Mouse (Mus musculus) G1E (cell line): ENCODE measurements at regions not wholly inside any gene's neighbourhood (a gene's known extent, or its start where the extent isn't known, plus 50 kb on each side); places are given as distances from the start of the nearest gene placed in this dataset.

Source experiments
- ATAC-seq: 2 replicates; pipeline ENCODE4 v1.8.0; 2016; ENCODE audit warnings: mild to moderate bottlenecking; ENCODE audit not compliant: insufficient number of reproducible peaks, poor library complexity, low FRiP score, severe bottlenecking; ENCODE audit errors: extremely low read depth
- DNase-seq: peaks from one replicate; pipeline ENCODE4 v3.0.0; 2012; ENCODE audit warnings: low spot score
- H3K27me3 ChIP-seq: 2 replicates; pipeline ENCODE4 v1.6.1; 2012; ENCODE audit warnings: mild to moderate bottlenecking, low read length, inconsistent platforms; ENCODE audit not compliant: insufficient read depth
- H3K36me3 ChIP-seq: replicated peaks from 2 replicates; pipeline ENCODE3; 2012; ENCODE audit warnings: mild to moderate bottlenecking, inconsistent platforms
- H3K4me1 ChIP-seq: 2 replicates; pipeline ENCODE4 v1.6.1; 2012; ENCODE audit warnings: low read depth, low read length, inconsistent platforms, mixed read lengths; ENCODE audit not compliant: insufficient read depth
- H3K4me3 ChIP-seq: 2 replicates; pipeline ENCODE4 v1.5.1; 2012; ENCODE audit warnings: low read depth, mild to moderate bottlenecking, inconsistent platforms, low read length, moderate library complexity, mixed read lengths
- H3K9me3 ChIP-seq: replicated peaks from 2 replicates; pipeline ENCODE4 v1.6.1; 2012; ENCODE audit warnings: inconsistent platforms
- CTCF ChIP-seq: IDR thresholded peaks from 2 replicates; pipeline ENCODE4 v1.5.1; 2012; ENCODE audit warnings: low read depth, low read length, inconsistent platforms, mixed read lengths
- GATA1 ChIP-seq: IDR thresholded peaks from 2 replicates; pipeline ENCODE4 v1.6.1; 2012; ENCODE audit warnings: borderline replicate concordance, low read length, inconsistent platforms, mixed read lengths
- GATA2 ChIP-seq: IDR thresholded peaks from 2 replicates; pipeline ENCODE4 v1.6.1; 2012; ENCODE audit warnings: low read depth, low read length, inconsistent platforms, borderline replicate concordance
- POLR2AphosphoS5 ChIP-seq: IDR thresholded peaks from 2 replicates; pipeline ENCODE4 v1.6.1; 2012; ENCODE audit warnings: low read depth, low read length, inconsistent platforms; ENCODE audit not compliant: insufficient replicate concordance
- TAL1 ChIP-seq: conservative IDR thresholded peaks from 2 replicates; pipeline ENCODE4 v1.6.1; 2012; ENCODE audit warnings: low read depth, low read length, inconsistent platforms, mixed read lengths

DNA sequence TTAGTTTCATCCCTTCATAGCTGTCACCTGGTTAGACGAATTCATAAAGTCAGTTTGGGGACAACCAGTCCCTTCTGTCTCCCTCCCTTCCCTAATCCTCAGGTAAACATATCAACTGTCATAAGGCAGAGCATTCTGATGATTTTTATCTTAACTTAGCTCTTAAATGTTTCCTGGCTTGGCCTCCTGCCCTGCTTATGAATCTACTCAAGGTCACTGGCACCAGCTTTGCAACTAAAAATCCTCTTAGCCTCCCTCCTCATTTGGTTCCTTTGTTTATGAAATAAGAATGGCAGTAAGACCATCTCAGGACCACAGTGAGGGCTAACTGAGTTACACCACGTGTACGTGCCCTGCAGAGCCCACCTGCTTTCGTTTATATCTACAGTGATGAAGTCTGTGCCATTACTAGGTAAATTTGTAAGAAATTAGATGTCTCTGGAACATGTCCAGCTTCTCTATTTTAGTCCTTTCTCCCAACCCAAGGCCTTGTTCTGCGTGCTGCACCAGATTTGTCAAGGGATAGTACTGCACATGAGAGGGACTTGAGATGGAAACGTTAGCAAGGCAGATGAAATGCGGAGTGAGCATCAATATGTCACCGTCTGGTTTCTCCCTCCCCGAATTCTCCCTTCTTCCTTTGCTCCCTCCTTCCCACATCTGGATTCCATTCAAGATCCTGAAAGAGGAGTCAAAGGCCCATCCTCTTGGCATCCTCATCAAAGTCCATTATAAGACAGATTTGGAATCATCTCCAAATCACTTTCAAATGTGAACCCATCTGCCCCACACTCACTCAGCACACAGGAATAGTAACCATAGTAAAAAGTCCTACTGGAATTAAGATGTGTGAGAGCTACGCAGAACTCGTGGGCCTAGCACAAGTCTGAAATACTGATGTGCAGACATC is 457.4 kb downstream of the Efna5 start:
- no peak for ATAC-seq
- Histone ChIP-seq H3K9me3 (0 out of 2 replicates have a peak, but pooled peaks cover 2% of the 10 kb centered on the region), H3K27me3 (no peaks in the 10 kb centered on the region), H3K4me3 (no peak overlapping the region), H3K4me1 (no peaks in the 10 kb centered on the region), H3K36me3 (no peaks in the 10 kb centered on the region)
- TF ChIP-seq CTCF: no peak
- TF ChIP-seq POLR2AphosphoS5: no peak
- no peak for TF ChIP-seq TAL1
- TF ChIP-seq GATA1: no peak
- no peak for TF ChIP-seq GATA2
- DNase-seq: no peak

DNA sequence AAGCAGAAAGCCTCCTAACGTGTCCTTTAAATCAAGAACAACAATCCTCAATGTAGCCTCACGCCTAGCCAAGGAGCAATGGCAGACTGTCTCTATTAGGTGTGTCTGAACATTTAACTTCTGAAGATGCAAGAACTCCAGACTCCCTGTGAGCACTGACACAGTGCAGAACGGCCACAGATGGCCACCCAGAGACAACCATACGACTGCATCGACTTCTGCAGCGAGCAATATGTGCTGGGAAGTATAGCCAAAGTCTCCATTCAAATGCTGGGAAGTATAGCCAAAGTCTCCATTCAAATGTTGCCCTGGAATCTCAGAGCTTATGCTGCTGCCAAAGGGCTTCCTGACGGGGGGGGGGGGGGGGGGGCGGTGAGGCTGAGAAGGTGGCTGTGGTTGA is 463.5 kb downstream of the Efna5 start:
- no peak for TF ChIP-seq CTCF
- no peak for TF ChIP-seq GATA1
- no peak for TF ChIP-seq TAL1
- no peak for TF ChIP-seq GATA2
- no peak for TF ChIP-seq POLR2AphosphoS5
- DNase-seq: no peak
- no peaks in the 10 kb centered on the region for H3K27me3 ChIP-seq
- H3K9me3 ChIP-seq: peaks cover 2% of the 10 kb centered on the region; the same call in 1 of the 2 replicates
- H3K4me1 ChIP-seq: no peaks in the 10 kb centered on the region
- H3K4me3 ChIP-seq: no peak overlapping the region
- ATAC-seq: no peak
- H3K36me3 ChIP-seq: no peaks in the 10 kb centered on the region

GRCm38 (mm10) chr17:62415152-62415551 is 466.0 kb downstream of the Efna5 start:
- Histone ChIP-seq H3K36me3 (no peaks in the 10 kb centered on the region), H3K4me3 (no peak overlapping the region), H3K9me3 (peaks cover 2% of the 10 kb centered on the region; the same call in 1 of the 2 replicates), H3K27me3 (no peaks in the 10 kb centered on the region), H3K4me1 (no peaks in the 10 kb centered on the region)
- no peak for DNase-seq
- no peak for ATAC-seq
- TF ChIP-seq POLR2AphosphoS5 (no peak), GATA2 (no peak), GATA1 (no peak), CTCF (no peak), TAL1 (no peak)

GRCm38 (mm10) chr17:62412666-62413180 is 468.4 kb downstream of the Efna5 start:
- Histone ChIP-seq H3K27me3 (no peaks in the 10 kb centered on the region), H3K4me1 (no peaks in the 10 kb centered on the region), H3K9me3 (peaks cover 2% of the 10 kb centered on the region; the same call in 1 of the 2 replicates), H3K36me3 (no peaks in the 10 kb centered on the region), H3K4me3 (no peak overlapping the region)
- TF ChIP-seq GATA1 (no peak), TAL1 (no peak), GATA2 (no peak), CTCF (no peak), POLR2AphosphoS5 (no peak)
- ATAC-seq (no peak), DNase-seq (no peak)

GRCm38 (mm10) chr17:62403739-62404138 is 477.4 kb downstream of the Efna5 start:
- no peaks in the 10 kb centered on the region for H3K4me1 ChIP-seq
- H3K36me3 ChIP-seq: no peaks in the 10 kb centered on the region
- no peak for DNase-seq
- peaks cover 3% of the 10 kb centered on the region; the same call in 1 of the 2 replicates for H3K9me3 ChIP-seq
- no peak for ATAC-seq
- H3K27me3 ChIP-seq: no peaks in the 10 kb centered on the region
- no peak overlapping the region for H3K4me3 ChIP-seq
- TF ChIP-seq GATA2: no peak
- TF ChIP-seq GATA1: no peak
- no peak for TF ChIP-seq TAL1
- no peak for TF ChIP-seq POLR2AphosphoS5
- no peak for TF ChIP-seq CTCF

DNA sequence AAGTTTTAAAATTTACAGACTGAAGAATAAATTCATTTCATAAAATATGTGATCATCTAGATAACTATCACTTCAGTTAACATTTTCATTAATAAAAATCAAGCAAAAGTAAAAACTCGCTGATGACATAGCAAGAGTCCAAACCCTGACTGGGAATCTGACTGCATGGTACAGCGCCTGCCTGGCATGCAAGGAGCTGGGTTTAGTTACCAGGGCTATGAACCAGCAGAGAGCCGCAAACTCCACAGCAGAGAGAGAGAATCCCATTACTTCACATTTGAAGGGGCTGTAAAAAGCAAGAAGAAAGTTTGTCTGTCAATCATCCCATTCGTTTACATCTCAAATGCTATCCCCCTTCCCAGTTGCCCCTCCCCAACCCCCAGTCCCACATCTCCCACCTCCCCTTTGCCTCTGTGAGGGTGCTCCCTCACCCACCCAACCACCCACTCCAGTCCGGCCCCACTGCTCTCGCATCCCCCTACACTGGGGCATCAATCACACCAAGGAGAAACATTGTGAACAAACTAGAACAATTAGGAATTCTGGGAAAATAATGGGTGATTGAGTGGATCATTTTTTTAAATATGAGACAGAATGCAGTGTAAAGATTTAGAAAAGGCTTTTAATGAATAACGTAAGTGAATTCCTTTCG is 487.6 kb downstream of the Efna5 start:
- no peak for ATAC-seq
- no peaks in the 10 kb centered on the region for H3K9me3 ChIP-seq

More for the DNA sequence above, 487.6 kb downstream of the Efna5 start:
- Histone ChIP-seq H3K4me3 (no peak overlapping the region), H3K36me3 (no peaks in the 10 kb centered on the region), H3K4me1 (no peaks in the 10 kb centered on the region), H3K27me3 (no peaks in the 10 kb centered on the region)
- no peak for TF ChIP-seq GATA1
- no peak for TF ChIP-seq POLR2AphosphoS5
- TF ChIP-seq GATA2: no peak
- no peak for TF ChIP-seq CTCF
- TF ChIP-seq TAL1: no peak
- DNase-seq: no peak
